Mouse (Mus musculus): ENCODE results near the gene Pan2. TPM values are rescaled to one million over a fixed set of nuclear protein-coding genes. Genes with fewer than 3 reads are reported as not detected.
"Not testable (repeated sequence)": the region's sequence is repeated elsewhere in the genome, so short reads cannot be mapped to it uniquely, and the experiment has no call there.

The Pan2 gene
- polyA plus RNA-seq, 1 experiment from 2014 or later: 25.9 TPM

- Histone ChIP-seq H3K9me3 (replicated peaks; ENCODE audit: control insufficient read depth, low read length) (no peaks in the 10 kb centered on the region), H3K4me1 (ENCODE audit: control insufficient read depth, insufficient read depth, low read length) (no peaks in the 10 kb centered on the region), H3K36me3 (ENCODE audit: control insufficient read depth, insufficient read depth, low read length) (peaks cover 12% of the 10 kb centered on the region), H3K9ac (ENCODE audit: low read depth, low read length) (no peak overlapping the region), H3K27ac (ENCODE audit: low read depth, low read length) (no peak overlapping the region), H3K27me3 (ENCODE audit: control insufficient read depth, insufficient read depth, low read length) (no peaks in the 10 kb centered on the region), H3K4me3 (ENCODE audit: low read depth, low read length) (no peak overlapping the region), H3K4me2 (no peak overlapping the region)
- 58% methylated on average over 6 of the region's 6 CpGs for WGBS (ENCODE audit: insufficient replicate concordance)
- no peak for ATAC-seq (replicated peaks; ENCODE audit: insufficient number of reproducible peaks, low FRiP score, low TSS enrichment)
Observed at GRCm38 (mm10) chr10:128278158-128278557, 25.0 kb upstream of the Pan2 start.

- Histone ChIP-seq H3K4me3 (ENCODE audit: low read depth, low read length) (no peak overlapping the region), H3K9ac (ENCODE audit: low read depth, low read length) (no peak overlapping the region)
- no peak for ATAC-seq (replicated peaks; ENCODE audit: insufficient number of reproducible peaks, low FRiP score, low TSS enrichment)
Observed at GRCm38 (mm10) chr10:128280943-128281342, 22.2 kb upstream of the Pan2 start.

GRCm38 (mm10) chr10:128281682-128282081, 21.5 kb upstream of the Pan2 start:
- no peaks in the 10 kb centered on the region for H3K9me3 ChIP-seq (replicated peaks; ENCODE audit: control insufficient read depth, low read length)
- WGBS (ENCODE audit: insufficient replicate concordance): 88% methylated on average over 14 of the region's 14 CpGs
- H3K27me3 ChIP-seq (ENCODE audit: control insufficient read depth, insufficient read depth, low read length): no peaks in the 10 kb centered on the region
- no peak overlapping the region for H3K4me3 ChIP-seq (ENCODE audit: low read depth, low read length)
- no peak overlapping the region for H3K4me2 ChIP-seq
- no peaks in the 10 kb centered on the region for H3K4me1 ChIP-seq (ENCODE audit: control insufficient read depth, insufficient read depth, low read length)
- H3K27ac ChIP-seq (ENCODE audit: low read depth, low read length): no peak overlapping the region
- ATAC-seq (replicated peaks; ENCODE audit: insufficient number of reproducible peaks, low FRiP score, low TSS enrichment): no peak
- H3K36me3 ChIP-seq (ENCODE audit: control insufficient read depth, insufficient read depth, low read length): peaks cover 12% of the 10 kb centered on the region
- no peak overlapping the region for H3K9ac ChIP-seq (ENCODE audit: low read depth, low read length)

More at GRCm38 (mm10) chr10:128280943-128281342, 22.2 kb upstream of the Pan2 start:
- H3K4me1 ChIP-seq (ENCODE audit: control insufficient read depth, insufficient read depth, low read length): no peaks in the 10 kb centered on the region
- H3K4me2 ChIP-seq: no peak overlapping the region
- H3K27ac ChIP-seq (ENCODE audit: low read depth, low read length): no peak overlapping the region
- no peaks in the 10 kb centered on the region for H3K27me3 ChIP-seq (ENCODE audit: control insufficient read depth, insufficient read depth, low read length)
- 78% methylated on average over 6 of the region's 6 CpGs for WGBS (ENCODE audit: insufficient replicate concordance)
- peaks cover 12% of the 10 kb centered on the region for H3K36me3 ChIP-seq (ENCODE audit: control insufficient read depth, insufficient read depth, low read length)
- no peaks in the 10 kb centered on the region for H3K9me3 ChIP-seq (replicated peaks; ENCODE audit: control insufficient read depth, low read length)

GRCm38 (mm10) chr10:128282886-128283450, 20.2 kb upstream of the Pan2 start:
- Histone ChIP-seq H3K4me1 (ENCODE audit: control insufficient read depth, insufficient read depth, low read length) (no peaks in the 10 kb centered on the region), H3K9me3 (replicated peaks; ENCODE audit: control insufficient read depth, low read length) (no peaks in the 10 kb centered on the region), H3K9ac (ENCODE audit: low read depth, low read length) (no peak overlapping the region)

GRCm38 (mm10) chr10:128283604-128284579, 19.2 kb upstream of the Pan2 start:
- Histone ChIP-seq H3K4me3 (ENCODE audit: low read depth, low read length) (no peak overlapping the region), H3K4me1 (ENCODE audit: control insufficient read depth, insufficient read depth, low read length) (no peaks in the 10 kb centered on the region), H3K27me3 (ENCODE audit: control insufficient read depth, insufficient read depth, low read length) (no peaks in the 10 kb centered on the region), H3K9ac (ENCODE audit: low read depth, low read length) (no peak overlapping the region), H3K9me3 (replicated peaks; ENCODE audit: control insufficient read depth, low read length) (no peaks in the 10 kb centered on the region), H3K27ac (ENCODE audit: low read depth, low read length) (no peak overlapping the region), H3K4me2 (no peak overlapping the region), H3K36me3 (ENCODE audit: control insufficient read depth, insufficient read depth, low read length) (peaks cover 17% of the 10 kb centered on the region)
- 62% methylated on average over 31 of the region's 31 CpGs for WGBS (ENCODE audit: insufficient replicate concordance)
- no peak for ATAC-seq (replicated peaks; ENCODE audit: insufficient number of reproducible peaks, low FRiP score, low TSS enrichment)

More at GRCm38 (mm10) chr10:128282886-128283450, 20.2 kb upstream of the Pan2 start:
- 83% methylated on average over 20 of the region's 20 CpGs for WGBS (ENCODE audit: insufficient replicate concordance)
- Histone ChIP-seq H3K4me3 (ENCODE audit: low read depth, low read length) (no peak overlapping the region), H3K4me2 (no peak overlapping the region), H3K36me3 (ENCODE audit: control insufficient read depth, insufficient read depth, low read length) (peaks cover 17% of the 10 kb centered on the region), H3K27ac (ENCODE audit: low read depth, low read length) (no peak overlapping the region), H3K27me3 (ENCODE audit: control insufficient read depth, insufficient read depth, low read length) (no peaks in the 10 kb centered on the region)
- no peak for ATAC-seq (replicated peaks; ENCODE audit: insufficient number of reproducible peaks, low FRiP score, low TSS enrichment)

GRCm38 (mm10) chr10:128290594-128290993, 12.5 kb upstream of the Pan2 start:
- WGBS (ENCODE audit: insufficient replicate concordance): 60% methylated on average over 1 of the region's 1 CpGs
- H3K36me3 ChIP-seq (ENCODE audit: control insufficient read depth, insufficient read depth, low read length): not testable (repeated sequence)

GRCm38 (mm10) chr10:128296370-128297090, 6.6 kb upstream of the Pan2 start:
- Histone ChIP-seq H3K4me3 (ENCODE audit: low read depth, low read length) (no peak overlapping the region), H3K9ac (ENCODE audit: low read depth, low read length) (0 out of 2 replicates have a peak overlapping the region, but pooled peaks have one; percentile 10), H3K4me1 (ENCODE audit: control insufficient read depth, insufficient read depth, low read length) (peaks cover 13% of the 10 kb centered on the region), H3K4me2 (no peak overlapping the region), H3K27me3 (ENCODE audit: control insufficient read depth, insufficient read depth, low read length) (no peaks in the 10 kb centered on the region), H3K27ac (ENCODE audit: low read depth, low read length) (no peak overlapping the region), H3K36me3 (ENCODE audit: control insufficient read depth, insufficient read depth, low read length) (0 out of 2 replicates have a peak, but pooled peaks cover 4% of the 10 kb centered on the region), H3K9me3 (replicated peaks; ENCODE audit: control insufficient read depth, low read length) (no peaks in the 10 kb centered on the region)
- whole genome bisulfite sequencing (ENCODE audit: insufficient replicate concordance): 68% methylated on average over 13 of the region's 13 CpGs
- ATAC-seq (replicated peaks; ENCODE audit: insufficient number of reproducible peaks, low FRiP score, low TSS enrichment): no peak

More at GRCm38 (mm10) chr10:128290594-128290993, 12.5 kb upstream of the Pan2 start:
- H3K9ac ChIP-seq (ENCODE audit: low read depth, low read length); ATAC-seq (replicated peaks; ENCODE audit: insufficient number of reproducible peaks, low FRiP score, low TSS enrichment); H3K27ac ChIP-seq (ENCODE audit: low read depth, low read length); H3K27me3 ChIP-seq (ENCODE audit: control insufficient read depth, insufficient read depth, low read length); H3K4me3 ChIP-seq (ENCODE audit: low read depth, low read length); H3K4me2 ChIP-seq; H3K9me3 ChIP-seq (replicated peaks; ENCODE audit: control insufficient read depth, low read length); H3K4me1 ChIP-seq (ENCODE audit: control insufficient read depth, insufficient read depth, low read length): not testable (repeated sequence)

GRCm38 (mm10) chr10:128297221-128297620, 5.9 kb upstream of the Pan2 start:
- H3K4me2 ChIP-seq: peak overlapping the region; percentile 27; the same call in 1 of the 2 replicates
- no peaks in the 10 kb centered on the region for H3K27me3 ChIP-seq (ENCODE audit: control insufficient read depth, insufficient read depth, low read length)
- 60% methylated on average over 4 of the region's 4 CpGs for WGBS (ENCODE audit: insufficient replicate concordance)
- H3K9ac ChIP-seq (ENCODE audit: low read depth, low read length): no peak overlapping the region
- H3K4me3 ChIP-seq (ENCODE audit: low read depth, low read length): no peak overlapping the region
- peak overlapping the region; percentile 75 for H3K27ac ChIP-seq (ENCODE audit: low read depth, low read length)
- no peaks in the 10 kb centered on the region for H3K36me3 ChIP-seq (ENCODE audit: control insufficient read depth, insufficient read depth, low read length)
- peaks cover 13% of the 10 kb centered on the region for H3K4me1 ChIP-seq (ENCODE audit: control insufficient read depth, insufficient read depth, low read length)
- no peak for ATAC-seq (replicated peaks; ENCODE audit: insufficient number of reproducible peaks, low FRiP score, low TSS enrichment)
- H3K9me3 ChIP-seq (replicated peaks; ENCODE audit: control insufficient read depth, low read length): no peaks in the 10 kb centered on the region
